Mouse (Mus musculus) cortical plate, adult 2 months (tissue): ENCODE results near the gene Foxn2.

Experiments
- CTCF ChIP-seq: fragments of 200-500 bp; IDR thresholded peaks from 2 replicates; pipeline ENCODE4 v1.5.1; 2011; ENCODE audit warnings: mild to moderate bottlenecking, control low read depth, low read length; ENCODE audit not compliant: insufficient read depth; ENCODE audit errors: extremely low read depth
- POLR2A ChIP-seq: fragments of 200-500 bp; IDR thresholded peaks from 2 replicates; pipeline ENCODE4 v1.6.1; 2011; ENCODE audit warnings: mild to moderate bottlenecking, low read length, control low read depth; ENCODE audit not compliant: insufficient read depth; ENCODE audit errors: extremely low read depth

DNA sequence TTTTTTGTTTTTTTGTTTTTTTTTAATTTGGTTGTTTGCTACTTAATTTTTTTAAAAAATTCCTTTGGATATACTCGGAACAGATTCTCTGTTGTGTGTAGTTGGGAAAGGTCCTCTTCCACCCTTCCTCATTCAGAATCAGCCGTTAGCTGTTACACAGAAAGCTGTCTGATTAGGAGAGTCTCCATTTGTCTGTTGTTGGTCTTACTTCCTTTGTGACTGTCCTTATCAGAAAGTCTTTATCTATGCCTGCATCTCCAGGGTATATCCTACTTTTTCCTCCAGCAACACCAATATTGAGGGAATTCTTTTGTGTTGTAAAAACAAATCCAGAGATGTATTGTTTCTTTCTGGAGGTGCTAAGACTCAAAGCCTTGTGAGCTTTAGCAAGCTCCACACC lies 40.6 kb downstream of the Foxn2 start:
- TF ChIP-seq CTCF (no peak), POLR2A (no peak)
